Mouse (Mus musculus) embryonic facial prominence, embryonic 13.5 days (tissue): ENCODE results near the gene Nat8f3. TPM values are rescaled to one million over a fixed set of nuclear protein-coding genes. Genes with fewer than 3 reads are reported as not detected.
"Not testable (repeated sequence)": the region's sequence is repeated elsewhere in the genome, so short reads cannot be mapped to it uniquely, and the experiment has no call there.

Experiments
- ATAC-seq: fragments of 200-750 bp; cut with Nextera tagmentation; 2 replicates; pipeline ENCODE4 v1.8.0; 2017; ENCODE audit warnings: low read depth; ENCODE audit not compliant: insufficient number of reproducible peaks, insufficient read depth, low FRiP score, low TSS enrichment
- H3K27ac ChIP-seq: fragments of 300-500 bp; sonication (generic); 2 replicates; pipeline ENCODE4 v1.5.1; 2015; ENCODE audit warnings: moderate library complexity, mild to moderate bottlenecking, inconsistent platforms
- H3K27me3 ChIP-seq: fragments of 300-500 bp; sonication (generic); 2 replicates; pipeline ENCODE4 v1.6.1; 2015; ENCODE audit warnings: mild to moderate bottlenecking, inconsistent platforms
- H3K36me3 ChIP-seq: fragments of 300-500 bp; sonication (generic); 2 replicates; pipeline ENCODE4 v1.6.1; 2015; ENCODE audit warnings: mild to moderate bottlenecking, inconsistent platforms
- H3K4me1 ChIP-seq: fragments of 300-500 bp; sonication (generic); 2 replicates; pipeline ENCODE4 v1.6.1; 2015; ENCODE audit warnings: inconsistent platforms
- H3K4me2 ChIP-seq: fragments of 300-500 bp; sonication (generic); 2 replicates; pipeline ENCODE4 v1.6.1; 2015; ENCODE audit warnings: moderate library complexity, mild to moderate bottlenecking, inconsistent platforms
- H3K4me3 ChIP-seq: fragments of 300-500 bp; sonication (generic); 2 replicates; pipeline ENCODE4 v1.5.1; 2015; ENCODE audit warnings: mild to moderate bottlenecking, inconsistent platforms
- H3K9ac ChIP-seq: fragments of 300-500 bp; sonication (generic); 2 replicates; pipeline ENCODE4 v1.6.1; 2015; ENCODE audit warnings: mild to moderate bottlenecking, inconsistent platforms
- H3K9me3 ChIP-seq: fragments of 300-500 bp; sonication (generic); 2 replicates; pipeline ENCODE4 v1.6.1; 2016; ENCODE audit warnings: inconsistent platforms
- WGBS: fragments of 180-500 bp; shearing (Covaris S2); methylation state at CpG from one replicate; pipeline ENCODE4 v1.1.7; 2015; ENCODE audit warnings: mixed read lengths; 5-methylcytosine and 5-hydroxymethylcytosine counted together
- microRNA-seq: library from miRNA; unstranded; fragments of <30 nt; microRNA quantifications from one replicate; pipeline ENCODE4, GENCODE M21; 2016
- polyA plus RNA-seq: library from polyadenylated mRNA; unstranded; fragments of >200 nt; fragmentation: Nextera tagmentation; extraction: Ambion mirVana; gene quantifications from 2 replicates; pipeline ENCODE4 v1.2.1, GENCODE M21; 2015

The Nat8f3 gene
- polyA plus RNA-seq, 1 experiment from 2014 or later = not detected

- not testable (repeated sequence) for H3K9ac ChIP-seq, ATAC-seq, H3K4me2 ChIP-seq, H3K4me3 ChIP-seq, H3K27ac ChIP-seq, H3K4me1 ChIP-seq, H3K36me3 ChIP-seq, H3K27me3 ChIP-seq, H3K9me3 ChIP-seq
- WGBS = 79% methylated on average over 2 of the region's 4 CpGs
Measured at GRCm38 (mm10) chr6:85701943-85702342, 63.6 kb downstream of the Nat8f3 start.

Small RNA genes within 50 kb of the gene (microRNA-seq; reads per million reads assigned to microRNA genes)
- gene Gm27317 (not detected), gene Mir6375 (not detected)

Other genes starting within 250 kb of the Nat8f3 start
- gene Alms1, start 178.2 kb downstream of the Nat8f3 start, polyA plus RNA-seq = 5.7 and 7.6 TPM in 2 replicates
- not detected in 2 replicates for gene Nat8f7, start 52.5 kb downstream of the Nat8f3 start, polyA plus RNA-seq
- not detected in 2 replicates for gene Nat8f6, start 55.2 kb upstream of the Nat8f3 start, polyA plus RNA-seq
- not detected in 2 replicates for gene Nat8f5, start 55.2 kb upstream of the Nat8f3 start, polyA plus RNA-seq
- gene Nat8, start 66.3 kb upstream of the Nat8f3 start, polyA plus RNA-seq = not detected in 2 replicates
- gene Nat8f2, start 103.4 kb upstream of the Nat8f3 start, polyA plus RNA-seq = not detected in 2 replicates
- gene Nat8f4, start 139.1 kb upstream of the Nat8f3 start, polyA plus RNA-seq = 2.5 and 2.8 TPM in 2 replicates
- gene Tprkb, start 146.1 kb upstream of the Nat8f3 start, polyA plus RNA-seq = 39.5 and 45.9 TPM in 2 replicates
- 6.5 and 11.2 TPM in 2 replicates for gene Nat8f1, start 149.9 kb upstream of the Nat8f3 start, polyA plus RNA-seq
- gene Dusp11, start 195.9 kb upstream of the Nat8f3 start, polyA plus RNA-seq = 48.6 and 55.6 TPM in 2 replicates